Mouse (Mus musculus) c-Kit-positive CD71-positive TER-119-negative erythroid progenitor cells, embryonic 14.5 days (primary cell): Measurements from ENCODE around the gene Fthl17d.
A peak's percentile ranks its signal among the peaks of the same experiment; 100 is the strongest.
"Not testable (repeated sequence)": the region's sequence is repeated elsewhere in the genome, so short reads cannot be mapped to it uniquely, and the experiment has no call there.

Experiments used
- DNase-seq: peaks from one replicate; pipeline ENCODE4 v3.0.0-alpha.2; 2013; ENCODE audit warnings: low read depth

Gene Fthl17d

GRCm38 (mm10) chrX:8986655-8987054 lies at the start of gene Fthl17d:
Gene Fthl17d, minus strand, starts transcription at chrX:8986755.
- DNase-seq, result not testable (repeated sequence)

DNA sequence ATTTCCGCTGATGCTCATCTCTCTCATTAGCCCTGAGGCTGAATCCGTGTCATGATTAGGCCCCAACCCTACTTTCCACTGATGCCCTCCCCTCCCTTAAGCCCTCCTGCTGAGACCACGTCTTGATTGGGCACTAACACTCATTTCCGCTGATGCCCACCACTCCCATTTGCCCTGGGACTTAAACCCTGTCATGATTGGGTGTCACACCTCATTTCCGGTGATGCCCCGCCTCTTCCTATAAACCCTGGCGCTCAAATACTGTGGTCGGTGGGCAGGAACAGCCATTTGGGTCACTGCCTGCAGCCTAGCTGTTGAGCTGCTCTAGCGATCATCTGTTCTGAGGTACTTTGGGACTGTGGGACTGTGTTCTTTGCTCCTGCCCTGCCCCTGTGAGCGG lies 46.6 kb upstream of the Fthl17d start, which contains the start of gene Fthl17e:
Fthl17e (plus strand) TSS at position 301 of the 400 bp plus-strand sequence.
- DNase-seq, result not testable (repeated sequence)

DNA sequence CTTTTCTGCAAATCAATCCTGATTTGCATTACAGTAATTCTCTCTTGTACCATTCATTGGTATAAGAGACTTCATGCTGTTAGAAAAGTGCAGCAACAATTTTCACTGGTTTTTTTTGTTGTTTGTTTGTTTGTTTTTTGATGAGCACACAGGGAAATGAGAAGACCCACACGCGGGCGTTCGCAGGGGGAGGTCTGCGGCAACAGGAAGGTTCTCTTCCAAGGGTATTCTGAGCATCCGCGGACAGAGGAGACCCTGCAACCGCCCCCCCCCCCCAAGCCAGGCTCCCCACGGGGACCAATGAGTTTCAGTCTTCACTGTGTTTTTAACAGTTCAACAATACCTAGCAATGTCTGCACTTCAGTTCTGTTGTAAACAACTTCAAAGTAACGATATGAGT lies 32.9 kb upstream of the Fthl17d start:
- no peak for DNase-seq

DNA sequence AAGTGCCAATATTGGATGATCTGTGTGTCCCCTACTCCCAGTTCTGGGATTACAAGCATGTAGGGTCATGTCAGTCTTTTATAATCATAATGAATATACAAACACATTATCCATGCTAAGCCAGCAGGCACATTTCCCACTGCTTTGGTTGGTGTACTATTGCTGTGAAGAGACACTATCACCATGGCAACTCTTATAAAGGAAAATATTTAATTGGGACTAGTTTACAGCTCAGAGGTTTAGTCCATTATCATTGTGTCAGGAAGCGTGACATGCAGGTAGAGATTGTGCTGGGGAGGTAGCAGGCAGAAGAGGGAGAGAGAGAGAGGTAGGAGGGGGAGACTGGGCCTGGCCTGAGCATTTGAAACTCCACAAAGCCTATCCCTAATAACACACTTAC lies 29.5 kb upstream of the Fthl17d start:
- no peak for DNase-seq

- DNase-seq, result not testable (repeated sequence)
Observed at GRCm38 (mm10) chrX:8976459-8976858, 10.1 kb downstream of the Fthl17d start, which contains the start of gene Fthl17c. Gene Fthl17c, minus strand, starts transcription at chrX:8976559.

GRCm38 (mm10) chrX:8964618-8965017 lies 21.9 kb downstream of the Fthl17d start:
- DNase-seq, result not testable (repeated sequence)

DNA sequence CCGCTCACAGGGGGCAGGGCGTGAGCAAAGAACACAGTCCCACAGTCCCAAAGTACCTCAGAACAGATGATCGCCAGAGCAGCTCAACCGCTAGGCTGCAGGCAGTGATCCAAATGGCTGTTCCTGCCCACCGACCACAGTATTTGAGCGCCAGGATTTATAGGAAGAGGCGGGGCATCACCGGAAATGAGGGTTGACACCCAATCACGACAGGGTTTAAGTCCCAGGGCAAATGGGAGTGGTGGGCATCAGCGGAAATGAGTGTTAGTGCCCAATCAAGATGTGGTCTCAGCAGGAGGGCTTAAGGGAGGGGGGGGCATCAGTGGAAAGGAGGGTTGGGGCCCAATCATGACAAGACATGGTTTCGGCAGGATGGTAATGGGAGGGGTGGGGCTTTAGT lies 23.7 kb downstream of the Fthl17d start, which contains the start of gene Fthl17b:
Fthl17b (minus strand) TSS at position 101 of the 400 bp plus-strand sequence.
- DNase-seq, result not testable (repeated sequence)

- peak; percentile 7 for DNase-seq
Observed at GRCm38 (mm10) chrX:8948130-8948805, 38.3 kb downstream of the Fthl17d start.

- no peak for DNase-seq
Observed at GRCm38 (mm10) chrX:8944041-8944440, 42.5 kb downstream of the Fthl17d start.
